Mouse (Mus musculus) T-cell, adult 2 months (primary cell): Measurements from ENCODE around the gene Sgo2b.
"Not testable (repeated sequence)": the region's sequence is repeated elsewhere in the genome, so short reads cannot be mapped to it uniquely, and the experiment has no call there.

Source experiments
- DNase-seq: peaks from one replicate; pipeline ENCODE4 v3.0.0; 2022; ENCODE audit warnings: low spot score

The Sgo2b gene

GRCm38 (mm10) chr8:63951626-63952377 is at the start of gene Sgo2b:
TSS of gene Sgo2b (minus strand) at chr8:63952248.
- no peak for DNase-seq

DNA sequence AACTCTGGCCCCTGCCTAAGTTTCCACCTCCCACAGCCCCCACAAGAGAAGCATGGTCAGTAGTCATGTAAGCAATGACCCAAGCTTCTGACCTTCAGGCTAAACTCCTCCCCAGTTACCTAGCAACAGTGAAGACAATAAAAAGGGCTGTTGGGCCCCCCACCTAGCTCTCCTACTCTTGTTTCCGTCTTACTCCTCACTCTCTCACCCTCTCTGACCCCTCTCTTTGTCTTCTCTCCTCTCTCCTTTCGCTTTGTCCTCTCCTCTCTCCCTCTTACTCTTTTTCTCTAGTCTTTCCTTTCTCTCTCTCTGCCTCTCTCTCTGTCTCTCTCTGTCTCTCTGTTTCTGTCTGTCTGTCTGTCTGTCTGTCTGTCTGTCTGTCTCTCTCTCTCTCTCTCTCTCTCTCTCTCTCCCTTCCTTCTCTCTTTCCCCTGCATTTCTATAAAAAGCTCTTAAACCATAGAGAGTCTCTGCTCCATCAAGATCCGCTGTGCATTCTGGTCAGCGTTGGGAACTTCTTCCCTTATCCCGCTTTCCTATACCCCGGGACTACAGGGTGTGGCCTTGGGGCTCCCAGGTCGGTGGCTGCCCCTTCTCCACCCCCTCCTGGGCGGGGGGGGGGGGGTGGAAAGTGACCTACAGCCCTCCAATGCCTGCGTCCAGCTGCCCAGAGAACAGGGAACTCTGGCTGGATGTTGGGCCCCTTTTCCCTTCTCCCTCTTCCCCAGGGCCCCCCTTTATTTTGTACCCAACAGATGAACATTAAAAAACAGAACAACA is 18.8 kb upstream of the Sgo2b start:
- not testable (repeated sequence) for DNase-seq

DNA sequence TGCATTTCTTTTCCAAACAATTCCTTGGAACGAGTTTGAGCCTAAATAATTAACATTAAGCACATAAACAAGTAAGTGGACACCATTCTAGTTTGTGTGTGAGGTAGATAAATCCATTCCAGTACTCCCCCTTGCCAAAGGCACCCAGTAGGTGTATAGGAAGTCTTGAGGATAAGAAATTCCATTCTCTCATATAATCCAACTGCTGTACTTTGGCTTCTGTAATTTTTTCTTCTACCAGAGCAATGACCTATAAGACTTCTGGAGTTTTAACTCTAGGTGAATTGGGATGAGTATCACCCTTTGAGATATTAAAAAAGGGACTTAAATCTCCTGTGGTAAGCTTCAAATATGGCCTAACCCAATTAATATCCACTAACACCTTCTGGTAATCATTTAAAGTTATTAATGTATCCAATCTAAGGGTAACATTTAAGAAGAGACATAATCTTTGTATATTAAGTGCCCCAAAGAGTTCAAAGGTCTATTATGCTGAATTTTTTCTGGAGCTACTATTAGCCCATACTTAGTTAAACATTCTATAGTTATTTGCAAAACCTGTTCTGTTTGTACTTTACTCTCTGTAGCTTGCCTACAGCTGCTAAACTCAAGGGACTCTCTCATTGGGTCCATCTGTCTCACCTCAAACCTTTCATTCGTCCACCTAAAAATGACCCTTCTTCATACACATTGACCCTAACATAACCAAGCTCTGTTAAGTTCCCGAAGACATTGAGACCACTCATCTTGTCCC is 9.2 kb upstream of the Sgo2b start:
- no peak for DNase-seq

GRCm38 (mm10) chr8:63953802-63954201 is 1.8 kb upstream of the Sgo2b start:
- DNase-seq = not testable (repeated sequence)

DNA sequence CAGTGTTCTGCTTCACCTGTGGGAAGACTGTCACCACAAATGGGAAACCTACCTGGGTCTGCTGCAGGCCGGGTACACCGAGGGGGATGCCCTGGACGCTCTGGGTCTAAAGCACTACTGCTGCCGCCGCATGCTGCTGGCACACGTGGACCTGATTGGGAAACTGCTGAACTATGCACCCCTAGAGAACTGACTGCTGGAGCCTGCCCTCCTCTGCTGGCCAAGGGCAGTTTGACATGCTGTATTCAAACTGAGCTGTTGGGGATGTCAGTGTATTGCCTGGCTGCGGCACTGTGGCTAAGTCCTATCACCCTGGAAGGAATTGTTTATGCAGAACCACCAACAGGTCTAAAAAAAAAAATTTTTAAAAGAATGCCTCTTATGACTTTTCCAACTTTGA is 18.9 kb downstream of the Sgo2b start:
- DNase-seq = no peak

- no peak for DNase-seq
These were observed 22.5 kb downstream of the Sgo2b start for GRCm38 (mm10) chr8:63929301-63930097.

GRCm38 (mm10) chr8:63921257-63921960 is 30.6 kb downstream of the Sgo2b start:
- no peak for DNase-seq

DNA sequence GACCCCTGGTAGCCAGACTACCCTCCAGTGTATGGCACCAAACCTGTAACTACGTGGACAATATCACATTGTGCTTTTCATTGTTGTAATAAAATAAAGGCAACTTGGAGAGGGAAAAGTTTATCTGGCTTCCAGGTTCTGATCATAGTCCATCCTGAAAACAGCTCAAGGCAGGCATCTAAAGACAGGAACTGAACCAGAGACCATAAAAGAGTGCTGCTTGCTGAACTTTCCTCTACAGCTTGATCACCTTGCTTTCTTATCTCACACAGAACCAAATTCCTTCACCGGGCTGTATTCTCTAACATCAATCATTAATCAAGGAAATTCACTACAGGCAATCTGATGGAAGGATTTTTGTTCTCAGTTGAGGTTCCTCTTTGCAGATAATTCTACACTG is 57.0 kb downstream of the Sgo2b start:
- DNase-seq = no peak

GRCm38 (mm10) chr8:63878353-63878752 is 73.7 kb downstream of the Sgo2b start:
- DNase-seq = no peak

DNA sequence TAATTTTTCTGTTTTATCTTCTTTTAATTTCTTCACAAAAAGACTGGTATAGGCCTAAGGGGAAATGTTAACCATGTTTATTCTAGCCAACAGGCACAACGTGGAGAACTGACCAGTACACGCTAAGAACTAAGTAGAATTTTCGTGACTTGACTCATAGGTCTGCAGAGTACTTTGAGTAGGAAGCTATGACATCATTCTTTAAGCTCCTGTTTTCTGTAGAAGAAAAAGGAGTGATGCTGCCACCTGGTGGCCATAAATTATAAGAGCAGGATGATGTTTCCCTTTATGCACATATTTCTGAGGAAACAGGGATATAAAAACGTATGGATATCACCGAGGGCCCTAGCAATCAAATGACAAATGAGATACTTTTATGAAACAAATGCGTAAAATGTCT is 74.7 kb downstream of the Sgo2b start:
- no peak for DNase-seq

DNA sequence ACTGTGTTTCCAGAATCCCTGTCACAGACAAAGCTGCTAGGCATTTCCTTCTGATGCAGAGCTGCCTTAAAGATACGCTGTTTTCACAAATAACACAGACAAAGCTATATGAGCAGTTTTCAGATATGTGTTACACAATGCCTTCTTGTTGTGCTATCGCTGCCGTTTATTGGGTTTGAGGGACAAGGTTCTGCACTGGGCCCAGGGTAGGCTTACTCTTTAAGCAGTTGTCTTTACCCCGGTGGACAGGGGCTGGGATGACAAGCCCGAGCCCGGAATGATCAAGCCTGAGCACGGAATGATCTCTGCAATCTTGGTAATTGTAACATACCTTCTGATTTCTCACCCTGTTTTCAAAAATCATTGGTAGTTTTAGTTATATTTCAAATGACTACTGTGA is 75.1 kb downstream of the Sgo2b start:
- no peak for DNase-seq
